Mouse (Mus musculus): Measurements from ENCODE around the gene Tjp2. TPM values are rescaled to one million over a fixed set of nuclear protein-coding genes. Genes with fewer than 3 reads are reported as not detected.

Tjp2 gene
- polyA plus RNA-seq, 1 experiment from 2014 or later = 34.9 TPM

- Histone ChIP-seq H3K9ac (ENCODE audit: low read depth, low read length) (no peak overlapping the region; the same call in 1 of the 2 replicates), H3K4me3 (ENCODE audit: low read length) (no peak overlapping the region), H3K27ac (ENCODE audit: low read depth, low read length) (no peak overlapping the region), H3K4me2 (replicated peaks; ENCODE audit: low read depth, low read length) (no peak overlapping the region), H3K4me1 (ENCODE audit: control insufficient read depth, insufficient read depth, low read length) (peaks cover 30% of the 10 kb centered on the region), H3K9me3 (ENCODE audit: control insufficient read depth, low read length) (no peaks in the 10 kb centered on the region), H3K27me3 (ENCODE audit: control insufficient read depth, insufficient read depth, low read length) (no peaks in the 10 kb centered on the region), H3K36me3 (ENCODE audit: control insufficient read depth, insufficient read depth, low read length) (no peaks in the 10 kb centered on the region)
- no peak for ATAC-seq (ENCODE audit: low FRiP score, low TSS enrichment)
- 35% methylated on average over 8 of the region's 8 CpGs for WGBS
Observed at GRCm38 (mm10) chr19:24160460-24160859, 64.4 kb downstream of the Tjp2 start.

GRCm38 (mm10) chr19:24159751-24160150 is 65.1 kb downstream of the Tjp2 start:
- 24% methylated on average over 9 of the region's 9 CpGs for WGBS
- Histone ChIP-seq H3K27ac (ENCODE audit: low read depth, low read length) (no peak overlapping the region), H3K9me3 (ENCODE audit: control insufficient read depth, low read length) (no peaks in the 10 kb centered on the region), H3K4me3 (ENCODE audit: low read length) (no peak overlapping the region), H3K27me3 (ENCODE audit: control insufficient read depth, insufficient read depth, low read length) (no peaks in the 10 kb centered on the region), H3K4me2 (replicated peaks; ENCODE audit: low read depth, low read length) (no peak overlapping the region), H3K4me1 (ENCODE audit: control insufficient read depth, insufficient read depth, low read length) (peaks cover 32% of the 10 kb centered on the region), H3K9ac (ENCODE audit: low read depth, low read length) (no peak overlapping the region), H3K36me3 (ENCODE audit: control insufficient read depth, insufficient read depth, low read length) (no peaks in the 10 kb centered on the region)
- peak; percentile 20; the same call in 1 of the 2 replicates for ATAC-seq (ENCODE audit: low FRiP score, low TSS enrichment)

GRCm38 (mm10) chr19:24159334-24159733 is 65.5 kb downstream of the Tjp2 start:
- peaks cover 30% of the 10 kb centered on the region for H3K4me1 ChIP-seq (ENCODE audit: control insufficient read depth, insufficient read depth, low read length)
- H3K4me2 ChIP-seq (replicated peaks; ENCODE audit: low read depth, low read length) = no peak overlapping the region
- no peaks in the 10 kb centered on the region for H3K27me3 ChIP-seq (ENCODE audit: control insufficient read depth, insufficient read depth, low read length)
- 15% methylated on average over 9 of the region's 9 CpGs for WGBS
- ATAC-seq (ENCODE audit: low FRiP score, low TSS enrichment) = peak; percentile 83
- H3K27ac ChIP-seq (ENCODE audit: low read depth, low read length) = no peak overlapping the region
- H3K9ac ChIP-seq (ENCODE audit: low read depth, low read length) = no peak overlapping the region
- no peak overlapping the region for H3K4me3 ChIP-seq (ENCODE audit: low read length)
- H3K36me3 ChIP-seq (ENCODE audit: control insufficient read depth, insufficient read depth, low read length) = no peaks in the 10 kb centered on the region
- no peaks in the 10 kb centered on the region for H3K9me3 ChIP-seq (ENCODE audit: control insufficient read depth, low read length)

- no peaks in the 10 kb centered on the region for H3K27me3 ChIP-seq (ENCODE audit: control insufficient read depth, insufficient read depth, low read length)
- H3K9ac ChIP-seq (ENCODE audit: low read depth, low read length) = no peak overlapping the region
- peaks cover 22% of the 10 kb centered on the region for H3K4me1 ChIP-seq (ENCODE audit: control insufficient read depth, insufficient read depth, low read length)
- no peaks in the 10 kb centered on the region for H3K36me3 ChIP-seq (ENCODE audit: control insufficient read depth, insufficient read depth, low read length)
- no peaks in the 10 kb centered on the region for H3K9me3 ChIP-seq (ENCODE audit: control insufficient read depth, low read length)
- no peak for ATAC-seq (ENCODE audit: low FRiP score, low TSS enrichment)
- no peak overlapping the region for H3K4me3 ChIP-seq (ENCODE audit: low read length)
- peak overlapping the region; percentile 34; the same call in 1 of the 2 replicates for H3K27ac ChIP-seq (ENCODE audit: low read depth, low read length)
- H3K4me2 ChIP-seq (replicated peaks; ENCODE audit: low read depth, low read length) = no peak overlapping the region
- 13% methylated on average over 6 of the region's 6 CpGs for WGBS
Observed at GRCm38 (mm10) chr19:24156067-24156455, 68.8 kb downstream of the Tjp2 start.

GRCm38 (mm10) chr19:24155395-24156066 is 69.3 kb downstream of the Tjp2 start:
- H3K9me3 ChIP-seq (ENCODE audit: control insufficient read depth, low read length) = no peaks in the 10 kb centered on the region
- H3K4me3 ChIP-seq (ENCODE audit: low read length) = no peak overlapping the region
- H3K36me3 ChIP-seq (ENCODE audit: control insufficient read depth, insufficient read depth, low read length) = no peaks in the 10 kb centered on the region
- 0 out of 2 replicates have a peak overlapping the region, but pooled peaks have one; percentile 21 for H3K4me2 ChIP-seq (replicated peaks; ENCODE audit: low read depth, low read length)
- peak overlapping the region; percentile 34; the same call in 1 of the 2 replicates for H3K27ac ChIP-seq (ENCODE audit: low read depth, low read length)
- H3K4me1 ChIP-seq (ENCODE audit: control insufficient read depth, insufficient read depth, low read length) = peaks cover 22% of the 10 kb centered on the region
- no peak overlapping the region for H3K9ac ChIP-seq (ENCODE audit: low read depth, low read length)
- ATAC-seq (ENCODE audit: low FRiP score, low TSS enrichment) = no peak
- WGBS = 21% methylated on average over 8 of the region's 8 CpGs
- no peaks in the 10 kb centered on the region for H3K27me3 ChIP-seq (ENCODE audit: control insufficient read depth, insufficient read depth, low read length)

GRCm38 (mm10) chr19:24153266-24154023 is 71.4 kb downstream of the Tjp2 start:
- no peaks in the 10 kb centered on the region for H3K9me3 ChIP-seq (ENCODE audit: control insufficient read depth, low read length)
- no peak overlapping the region for H3K4me2 ChIP-seq (replicated peaks; ENCODE audit: low read depth, low read length)
- H3K36me3 ChIP-seq (ENCODE audit: control insufficient read depth, insufficient read depth, low read length) = no peaks in the 10 kb centered on the region
- H3K9ac ChIP-seq (ENCODE audit: low read depth, low read length) = no peak overlapping the region
- peaks cover 10% of the 10 kb centered on the region for H3K4me1 ChIP-seq (ENCODE audit: control insufficient read depth, insufficient read depth, low read length)
- no peak overlapping the region for H3K27ac ChIP-seq (ENCODE audit: low read depth, low read length)
- WGBS = 61% methylated on average over 9 of the region's 9 CpGs
- H3K27me3 ChIP-seq (ENCODE audit: control insufficient read depth, insufficient read depth, low read length) = no peaks in the 10 kb centered on the region
- ATAC-seq (ENCODE audit: low FRiP score, low TSS enrichment) = no peak
- H3K4me3 ChIP-seq (ENCODE audit: low read length) = no peak overlapping the region

GRCm38 (mm10) chr19:24144009-24144408 is 80.8 kb downstream of the Tjp2 start:
- H3K4me1 ChIP-seq (ENCODE audit: control insufficient read depth, insufficient read depth, low read length) = no peaks in the 10 kb centered on the region

GRCm38 (mm10) chr19:24142621-24143061 is 82.2 kb downstream of the Tjp2 start:
- H3K27ac ChIP-seq (ENCODE audit: low read depth, low read length) = no peak overlapping the region
- no peak overlapping the region for H3K4me3 ChIP-seq (ENCODE audit: low read length)
- no peak for ATAC-seq (ENCODE audit: low FRiP score, low TSS enrichment)
- no peaks in the 10 kb centered on the region for H3K36me3 ChIP-seq (ENCODE audit: control insufficient read depth, insufficient read depth, low read length)
- WGBS = 91% methylated on average over 12 of the region's 12 CpGs
- no peak overlapping the region for H3K4me2 ChIP-seq (replicated peaks; ENCODE audit: low read depth, low read length)
- H3K4me1 ChIP-seq (ENCODE audit: control insufficient read depth, insufficient read depth, low read length) = no peaks in the 10 kb centered on the region
- no peaks in the 10 kb centered on the region for H3K9me3 ChIP-seq (ENCODE audit: control insufficient read depth, low read length)
- no peaks in the 10 kb centered on the region for H3K27me3 ChIP-seq (ENCODE audit: control insufficient read depth, insufficient read depth, low read length)
- H3K9ac ChIP-seq (ENCODE audit: low read depth, low read length) = no peak overlapping the region

More at GRCm38 (mm10) chr19:24144009-24144408, 80.8 kb downstream of the Tjp2 start:
- H3K27ac ChIP-seq (ENCODE audit: low read depth, low read length) = no peak overlapping the region
- ATAC-seq (ENCODE audit: low FRiP score, low TSS enrichment) = no peak
- no peaks in the 10 kb centered on the region for H3K9me3 ChIP-seq (ENCODE audit: control insufficient read depth, low read length)
- no peaks in the 10 kb centered on the region for H3K27me3 ChIP-seq (ENCODE audit: control insufficient read depth, insufficient read depth, low read length)
- no peaks in the 10 kb centered on the region for H3K36me3 ChIP-seq (ENCODE audit: control insufficient read depth, insufficient read depth, low read length)
- H3K4me2 ChIP-seq (replicated peaks; ENCODE audit: low read depth, low read length) = no peak overlapping the region
- no peak overlapping the region for H3K4me3 ChIP-seq (ENCODE audit: low read length)
- H3K9ac ChIP-seq (ENCODE audit: low read depth, low read length) = no peak overlapping the region
- 89% methylated on average over 7 of the region's 7 CpGs for WGBS

GRCm38 (mm10) chr19:24140298-24140697 is 84.5 kb downstream of the Tjp2 start:
- Histone ChIP-seq H3K27ac (ENCODE audit: low read depth, low read length) (no peak overlapping the region), H3K9ac (ENCODE audit: low read depth, low read length) (no peak overlapping the region), H3K4me3 (ENCODE audit: low read length) (no peak overlapping the region), H3K9me3 (ENCODE audit: control insufficient read depth, low read length) (no peaks in the 10 kb centered on the region), H3K4me1 (ENCODE audit: control insufficient read depth, insufficient read depth, low read length) (no peaks in the 10 kb centered on the region), H3K36me3 (ENCODE audit: control insufficient read depth, insufficient read depth, low read length) (no peaks in the 10 kb centered on the region), H3K27me3 (ENCODE audit: control insufficient read depth, insufficient read depth, low read length) (no peaks in the 10 kb centered on the region), H3K4me2 (replicated peaks; ENCODE audit: low read depth, low read length) (no peak overlapping the region)
- ATAC-seq (ENCODE audit: low FRiP score, low TSS enrichment) = no peak
- WGBS = 77% methylated on average over 3 of the region's 3 CpGs
